Mouse (Mus musculus): ENCODE measurements around the gene Atp6v1c2. TPM values are rescaled to one million over a fixed set of nuclear protein-coding genes. Genes with fewer than 3 reads are reported as not detected.

The Atp6v1c2 gene
- total RNA-seq, 2 experiments from 2014 or later = not detected

DNA sequence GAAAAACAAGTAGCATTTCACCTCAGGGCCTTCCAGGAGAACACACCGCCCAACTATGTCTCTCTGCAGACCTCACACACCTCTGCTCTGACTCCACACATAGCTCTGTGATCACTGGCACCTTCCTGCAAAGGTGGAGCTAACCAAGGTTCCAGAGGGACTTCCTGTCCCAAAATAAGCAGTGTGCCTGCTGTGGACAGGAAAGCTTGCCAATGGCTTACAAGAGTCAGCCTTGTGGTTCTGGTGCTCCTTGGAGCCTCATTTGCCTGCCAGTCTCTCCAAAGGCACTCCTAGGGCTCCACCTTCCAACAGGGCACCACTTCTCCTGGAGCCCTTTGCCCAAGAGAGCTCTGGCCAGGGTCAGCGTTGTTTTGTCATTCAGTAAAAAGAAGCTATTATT lies 64.3 kb downstream of the Atp6v1c2 start:
- no peak for ATAC-seq (replicated peaks; ENCODE audit: poor library complexity, severe bottlenecking)

GRCm38 (mm10) chr12:17263881-17264280 lies 65.3 kb downstream of the Atp6v1c2 start:
- ATAC-seq (replicated peaks; ENCODE audit: poor library complexity, severe bottlenecking) = peak; percentile 28; the same call in 1 of the 2 replicates

DNA sequence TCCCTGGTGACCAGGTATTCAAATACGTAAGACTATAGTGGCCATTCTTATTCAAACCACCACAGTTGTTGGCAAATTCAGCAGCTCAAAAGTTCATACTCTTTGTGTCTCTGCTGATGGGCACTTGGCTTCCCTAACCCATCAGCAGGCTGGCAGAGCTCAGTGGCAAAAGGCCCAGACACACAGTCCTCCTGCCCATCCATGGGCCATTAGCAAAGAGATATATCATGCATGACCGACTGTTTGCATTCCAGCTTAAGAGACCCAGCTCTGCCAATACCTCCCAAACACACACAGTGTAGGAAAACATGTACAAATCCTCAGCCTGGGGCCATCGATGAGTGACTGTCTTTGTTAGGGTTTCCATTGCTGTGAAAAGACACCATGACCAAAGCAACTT lies 68.2 kb downstream of the Atp6v1c2 start:
- no peak for ATAC-seq (replicated peaks; ENCODE audit: poor library complexity, severe bottlenecking)

GRCm38 (mm10) chr12:17258431-17258830 lies 70.7 kb downstream of the Atp6v1c2 start:
- no peak for ATAC-seq (replicated peaks; ENCODE audit: poor library complexity, severe bottlenecking)

DNA sequence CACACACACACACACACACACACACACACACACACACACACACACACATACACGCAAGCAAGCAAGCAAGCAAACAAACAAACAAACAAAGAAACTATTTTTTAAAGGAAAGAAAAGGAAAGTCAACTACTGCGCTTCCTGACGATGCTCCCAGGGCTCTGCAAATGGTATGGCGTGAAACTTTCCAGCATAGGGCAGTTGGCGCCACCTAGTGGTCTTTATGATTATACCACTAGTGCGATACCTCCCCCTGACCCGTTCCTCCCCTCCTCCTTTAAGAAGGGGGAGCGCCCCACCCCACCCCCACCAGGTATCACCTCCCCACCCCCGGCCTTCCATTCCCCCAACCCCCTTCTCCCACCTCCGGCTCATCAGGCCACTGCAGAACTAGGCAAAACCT lies 72.3 kb downstream of the Atp6v1c2 start:
- ATAC-seq (replicated peaks; ENCODE audit: poor library complexity, severe bottlenecking) = peak; percentile 73

DNA sequence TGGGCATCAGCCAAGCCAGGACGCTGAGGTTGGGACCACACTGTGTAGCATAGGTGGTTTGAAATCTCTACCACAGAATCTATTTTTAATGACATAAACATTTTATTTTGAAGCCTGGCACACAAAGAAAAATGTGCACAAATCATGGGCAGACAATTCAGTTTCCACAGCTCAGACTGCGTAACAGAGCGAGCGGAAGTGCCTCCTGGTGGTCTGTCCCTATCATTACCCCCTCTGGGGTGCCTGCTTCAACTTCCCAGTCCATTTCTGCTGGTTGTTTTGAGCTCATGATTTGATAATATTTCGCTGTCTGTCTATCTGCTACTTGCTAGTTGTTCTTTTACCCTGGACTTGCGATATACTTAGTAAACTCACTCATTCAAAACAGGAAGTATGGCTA lies 73.6 kb downstream of the Atp6v1c2 start:
- no peak; the same call in 1 of the 2 replicates for ATAC-seq (replicated peaks; ENCODE audit: poor library complexity, severe bottlenecking)

- peak; percentile 80 for ATAC-seq (replicated peaks; ENCODE audit: poor library complexity, severe bottlenecking)
Observed at GRCm38 (mm10) chr12:17253069-17253468, 76.1 kb downstream of the Atp6v1c2 start.

DNA sequence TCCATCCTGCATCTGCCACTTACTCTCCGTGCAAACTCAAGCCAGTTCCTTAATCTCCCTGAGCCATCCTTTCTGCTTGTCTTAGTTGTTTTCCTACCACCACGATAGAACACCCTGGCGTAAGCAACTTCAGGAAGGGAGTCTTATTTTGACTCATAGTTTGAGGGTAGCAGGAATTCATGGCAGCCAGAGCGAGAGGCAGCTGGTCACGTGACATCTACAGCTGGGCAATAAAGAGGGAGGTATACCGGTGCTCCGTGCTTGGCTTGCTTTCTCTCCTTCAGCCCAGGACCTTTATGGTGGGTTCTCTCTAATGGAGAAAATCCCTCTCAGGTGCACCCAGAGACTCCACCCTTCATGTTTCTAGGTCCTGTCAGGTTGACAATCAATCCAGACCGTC lies 78.2 kb downstream of the Atp6v1c2 start:
- no peak for ATAC-seq (replicated peaks; ENCODE audit: poor library complexity, severe bottlenecking)

GRCm38 (mm10) chr12:17242041-17242440 lies 87.1 kb downstream of the Atp6v1c2 start:
- no peak for ATAC-seq (replicated peaks; ENCODE audit: poor library complexity, severe bottlenecking)

GRCm38 (mm10) chr12:17241614-17242013 lies 87.5 kb downstream of the Atp6v1c2 start:
- no peak for ATAC-seq (replicated peaks; ENCODE audit: poor library complexity, severe bottlenecking)

GRCm38 (mm10) chr12:17241016-17241415 lies 88.1 kb downstream of the Atp6v1c2 start:
- no peak for ATAC-seq (replicated peaks; ENCODE audit: poor library complexity, severe bottlenecking)

- ATAC-seq (replicated peaks; ENCODE audit: poor library complexity, severe bottlenecking) = no peak
Observed at GRCm38 (mm10) chr12:17239428-17239688, 89.8 kb downstream of the Atp6v1c2 start.

- 0 out of 2 replicates have a peak, but pooled peaks have one; percentile 14 for ATAC-seq (replicated peaks; ENCODE audit: poor library complexity, severe bottlenecking)
Observed at GRCm38 (mm10) chr12:17238588-17239427, 90.4 kb downstream of the Atp6v1c2 start.

GRCm38 (mm10) chr12:17235535-17236313 lies 93.4 kb downstream of the Atp6v1c2 start:
- ATAC-seq (replicated peaks; ENCODE audit: poor library complexity, severe bottlenecking) = no peak

Other genes with a start within 250 kb of the Atp6v1c2 start
- not detected in 2 replicates for gene Kcnf1, start 152.5 kb downstream of the Atp6v1c2 start, total RNA-seq (2014; fragmentation: Nextera tagmentation)
- not detected in 2 replicates for gene Kcnf1, start 152.5 kb downstream of the Atp6v1c2 start, total RNA-seq (2017)
- gene Pdia6, start 62.8 kb downstream of the Atp6v1c2 start, total RNA-seq (2014; fragmentation: Nextera tagmentation) = 311 and 350 TPM in 2 replicates
- gene Pdia6, start 62.8 kb downstream of the Atp6v1c2 start, total RNA-seq (2017) = 596 and 685 TPM in 2 replicates
- gene Nol10, start 19.1 kb upstream of the Atp6v1c2 start, total RNA-seq (2014; fragmentation: Nextera tagmentation) = 22.2 and 30.4 TPM in 2 replicates
- 12.7 and 14.9 TPM in 2 replicates for gene Nol10, start 19.1 kb upstream of the Atp6v1c2 start, total RNA-seq (2017)
- 145 and 151 TPM in 2 replicates for gene Odc1, start 215.4 kb upstream of the Atp6v1c2 start, total RNA-seq (2014; fragmentation: Nextera tagmentation)
- 379 and 430 TPM in 2 replicates for gene Odc1, start 215.4 kb upstream of the Atp6v1c2 start, total RNA-seq (2017)

Measured in granulocyte monocyte progenitor cell, adult 5-6 weeks (primary cell).